Mouse (Mus musculus) heart, adult 2 months (tissue): ENCODE data around the gene Ttc3.

Source experiments
- CTCF ChIP-seq: fragments of 200-600 bp; IDR thresholded peaks from 2 replicates; pipeline ENCODE4 v1.8.1; 2022; ENCODE audit warnings: antibody characterized with exemption, mild to moderate bottlenecking, moderate library complexity
- EP300 ChIP-seq: fragments of 200-500 bp; IDR thresholded peaks from 2 replicates; pipeline ENCODE4 v1.6.1; 2011; ENCODE audit warnings: low read depth, low read length, control low read depth; ENCODE audit not compliant: insufficient read depth
- POLR2A ChIP-seq: fragments of 200-500 bp; IDR thresholded peaks from 2 replicates; pipeline ENCODE4 v1.6.1; 2011; ENCODE audit warnings: mild to moderate bottlenecking, low read depth, low read length, control low read depth; ENCODE audit not compliant: insufficient read depth

GRCm38 (mm10) chr16:94414151-94414550, 43.7 kb downstream of the Ttc3 start:
- TF ChIP-seq CTCF (no peak), POLR2A (no peak), EP300 (no peak)
